Mouse (Mus musculus) lung, postnatal 0 days (tissue): ENCODE data around the gene Tpst1.

Experiments
- CTCF ChIP-seq: IDR thresholded peaks from 2 replicates; pipeline ENCODE4 v1.5.1; 2016; ENCODE audit warnings: antibody characterized with exemption, mild to moderate bottlenecking
- EP300 ChIP-seq: IDR thresholded peaks from 2 replicates; pipeline ENCODE4 v1.6.1; 2016; ENCODE audit warnings: antibody characterized with exemption, mild to moderate bottlenecking, control low read depth

- TF ChIP-seq CTCF, result peak; percentile 77
- no peak for TF ChIP-seq EP300
Measured at GRCm38 (mm10) chr5:130044201-130044695, 28.9 kb upstream of the Tpst1 start.
